Mouse (Mus musculus): ENCODE results near the gene Stt3b.

DNA sequence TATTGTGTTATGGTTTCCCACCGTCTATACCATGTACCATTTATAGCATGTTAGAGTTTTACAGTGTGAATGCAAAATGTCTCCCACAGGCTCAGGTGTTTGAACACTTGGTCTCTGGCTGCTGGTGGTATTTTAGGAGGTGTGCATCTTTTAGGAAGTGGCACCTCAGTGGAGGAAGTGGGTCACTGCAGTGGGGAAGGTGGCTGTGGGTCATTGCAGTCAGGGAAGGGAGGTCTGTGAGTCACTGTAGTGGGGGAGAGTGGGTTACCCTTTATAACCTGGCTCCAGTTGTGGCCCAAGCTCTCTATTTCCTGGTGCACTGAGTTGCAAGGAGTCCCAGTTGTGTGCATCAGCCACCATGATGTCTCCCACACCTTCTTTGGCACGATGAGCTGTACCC lies 48.2 kb upstream of the Stt3b start:
- TF ChIP-seq CTCF (IDR thresholded peaks at IDR 0.05; ENCODE audit: insufficient read depth, low read depth, low read length), result no peak
- no peak for TF ChIP-seq POLR2A (IDR thresholded peaks at IDR 0.05; ENCODE audit: insufficient read depth, low read depth, low read length)
